ENCODE assay signal across 17 mouse cellular contexts in the genomic region with DNA sequence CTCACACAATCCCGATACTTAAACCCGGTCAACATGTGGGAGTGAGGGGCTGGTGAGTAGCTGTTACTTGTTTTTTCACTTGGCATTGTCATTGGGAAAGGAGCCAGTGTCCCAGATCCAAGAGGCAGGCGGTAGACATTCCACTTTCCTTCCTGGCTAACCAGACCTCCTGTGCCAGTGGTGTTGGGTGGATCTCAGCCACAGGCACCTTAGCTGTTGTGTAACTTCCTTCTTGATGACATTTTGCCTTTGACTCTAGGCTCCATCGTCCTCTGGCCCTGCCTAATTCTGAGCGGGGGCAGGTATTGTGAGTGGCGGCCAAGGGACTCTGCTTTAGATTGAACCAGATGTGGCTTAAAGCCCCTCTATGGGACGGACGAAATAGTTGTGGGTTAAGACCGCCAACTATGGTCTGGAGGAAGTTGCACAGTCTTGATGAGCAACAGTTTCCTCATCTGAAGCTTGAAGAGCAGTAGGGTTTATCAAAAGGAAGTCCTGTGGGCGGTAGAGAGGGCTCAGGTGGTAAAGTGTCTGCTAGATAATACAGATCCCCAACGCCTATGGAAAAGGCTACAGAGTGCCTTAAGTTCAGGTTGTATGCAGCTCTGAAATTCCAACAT.
A peak's percentile ranks its signal among the peaks of the same experiment; 100 is the strongest.
DNase-seq lines count a peak whose midpoint lies in the region; ATAC-seq lines count a peak whose summit lies in the region.
"Had no signal": no experiment of that assay in that cellular context is flagged by ENCODE, and none has a peak within 500 bp of the region (broad histone marks: within the 10 kb centered on the region; RNA-seq: fewer than 3 reads in every experiment).

No protein-coding gene starts in this region.

- peak overlapping the region; percentile 79 for H3K4me3 ChIP-seq in megakaryocyte, embryonic 14.5 days (replicated peaks)
- H3K4me3 ChIP-seq: forebrain, embryonic 15.5 days; heart, embryonic 13.5 days; hindbrain, embryonic 15.5 days had no signal

- peak; percentile 47 for ATAC-seq in CD4-positive, CD25-positive, alpha-beta regulatory T cell, adult 4 months
- ATAC-seq: forebrain, embryonic 15.5 days; intestine, postnatal 0 days had no signal

- peaks cover 7% of the 10 kb centered on the region for H3K9me3 ChIP-seq in megakaryocyte, embryonic 14.5 days
- H3K9me3 ChIP-seq: forebrain, embryonic 15.5 days; hindbrain, embryonic 15.5 days had no signal

- DNase-seq in 416B (ENCODE audit: low read depth), result peak; percentile 98
- DNase-seq in c-Kit-positive CD71-negative TER-119-negative erythroid progenitor cells, embryonic 14.5 days (ENCODE audit: low read depth), result peak; percentile 30
- DNase-seq in retina, embryonic 14.5 days (ENCODE audit: low spot score), result no peak
- DNase-seq in left cerebral cortex, adult 18-20 months (ENCODE audit: low spot score in 2 of 2), result no peak
- no peak for DNase-seq in B cell, adult 2 months
- DNase-seq: adrenal gland, adult 2 months; cerebellum, adult 11-12 months; cerebellum, postnatal 14 days; embryo, embryonic 11 days; gastrocnemius, postnatal 14 days; right cerebral cortex, adult 18-20 months had no signal

- peaks cover 46% of the 10 kb centered on the region for H3K4me1 ChIP-seq in megakaryocyte, embryonic 14.5 days
- H3K4me1 ChIP-seq: forebrain, embryonic 15.5 days; heart, embryonic 13.5 days; hindbrain, embryonic 15.5 days had no signal

- peaks cover 5% of the 10 kb centered on the region for H3K36me3 ChIP-seq in megakaryocyte, embryonic 14.5 days (replicated peaks; ENCODE audit: low read length)
- H3K36me3 ChIP-seq: forebrain, embryonic 15.5 days; heart, embryonic 13.5 days; hindbrain, embryonic 15.5 days had no signal

- no peaks in the 10 kb centered on the region for H3K27me3 ChIP-seq in megakaryocyte, embryonic 14.5 days (replicated peaks)
- H3K27me3 ChIP-seq: forebrain, embryonic 15.5 days; heart, embryonic 13.5 days; hindbrain, embryonic 15.5 days had no signal

Comparison
In these comparisons a context has a peak if more than half of its experiments do, and no peak if none do; other contexts are left out.
1. DNase-seq: peak in 416B (single experiment) and c-Kit-positive CD71-negative TER-119-negative erythroid progenitor cells, embryonic 14.5 days (single experiment); none in retina, embryonic 14.5 days (single experiment), left cerebral cortex, adult 18-20 months (0 of 2) and B cell, adult 2 months (0 of 2).